Mouse (Mus musculus): ENCODE data around the gene Slc25a10. TPM values are rescaled to one million over a fixed set of nuclear protein-coding genes. Genes with fewer than 3 reads are reported as not detected.

Slc25a10 gene
- polyA plus RNA-seq, 1 experiment, result 47.3 TPM

DNA sequence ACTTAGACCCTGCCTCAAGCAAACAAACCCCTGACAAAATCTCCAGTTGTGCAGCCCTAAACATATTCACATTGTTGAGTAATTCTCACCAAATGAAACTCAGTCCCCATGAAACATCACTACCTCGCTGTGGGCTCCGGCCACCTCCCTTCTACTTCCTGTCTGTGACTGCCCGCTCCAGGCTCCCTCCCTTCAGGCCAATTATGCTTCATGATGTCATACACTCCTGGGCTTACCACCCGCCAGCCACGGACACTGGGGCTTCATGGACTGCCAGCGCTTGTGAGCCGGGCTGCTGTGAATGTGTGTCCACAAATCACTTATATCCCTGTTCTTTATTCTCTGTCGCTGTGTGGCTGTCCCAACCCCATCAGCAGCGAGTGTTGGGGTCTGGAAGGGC is 28.1 kb downstream of the Slc25a10 start:
- TF ChIP-seq GATA1 (IDR thresholded peaks at IDR 0.05; ENCODE audit: borderline replicate concordance, low read length) (no peak), FLI1 (IDR thresholded peaks at IDR 0.05; ENCODE audit: low read length) (no peak)
- H3K27me3 ChIP-seq (replicated peaks), result peaks cover 9% of the 10 kb centered on the region
- H3K4me1 ChIP-seq, result peaks cover 50% of the 10 kb centered on the region
- H3K4me3 ChIP-seq (replicated peaks), result peak overlapping the region; percentile 69
- peaks cover 2% of the 10 kb centered on the region for H3K36me3 ChIP-seq (replicated peaks; ENCODE audit: low read length)
- peaks cover 4% of the 10 kb centered on the region; the same call in 1 of the 2 replicates for H3K9me3 ChIP-seq

DNA sequence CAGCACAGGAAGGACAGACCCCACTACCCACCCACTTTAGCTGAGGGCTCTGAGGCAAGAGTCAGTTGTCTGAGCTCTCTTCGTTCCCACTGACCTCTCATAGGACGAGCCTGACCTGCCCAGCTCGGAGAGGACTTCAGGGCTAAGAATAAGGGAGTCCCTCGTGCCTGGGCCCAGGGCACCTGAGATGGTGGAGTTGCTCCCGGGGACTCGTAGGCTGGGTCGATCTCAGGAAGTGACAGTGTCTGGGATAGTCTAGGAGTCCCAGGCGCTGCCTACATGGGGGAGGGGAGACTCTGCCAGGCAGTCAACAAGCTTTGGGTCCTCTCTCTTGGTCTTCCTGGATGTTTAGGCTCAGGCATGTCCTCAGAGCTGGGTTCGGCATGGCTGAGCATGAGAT is 28.9 kb downstream of the Slc25a10 start:
- Histone ChIP-seq H3K36me3 (replicated peaks; ENCODE audit: low read length) (peaks cover 2% of the 10 kb centered on the region), H3K4me3 (replicated peaks) (no peak overlapping the region), H3K27me3 (replicated peaks) (peaks cover 12% of the 10 kb centered on the region), H3K9me3 (peaks cover 9% of the 10 kb centered on the region; the same call in 1 of the 2 replicates), H3K4me1 (peaks cover 50% of the 10 kb centered on the region)
- TF ChIP-seq GATA1 (IDR thresholded peaks at IDR 0.05; ENCODE audit: borderline replicate concordance, low read length) (no peak), FLI1 (IDR thresholded peaks at IDR 0.05; ENCODE audit: low read length) (no peak)

DNA sequence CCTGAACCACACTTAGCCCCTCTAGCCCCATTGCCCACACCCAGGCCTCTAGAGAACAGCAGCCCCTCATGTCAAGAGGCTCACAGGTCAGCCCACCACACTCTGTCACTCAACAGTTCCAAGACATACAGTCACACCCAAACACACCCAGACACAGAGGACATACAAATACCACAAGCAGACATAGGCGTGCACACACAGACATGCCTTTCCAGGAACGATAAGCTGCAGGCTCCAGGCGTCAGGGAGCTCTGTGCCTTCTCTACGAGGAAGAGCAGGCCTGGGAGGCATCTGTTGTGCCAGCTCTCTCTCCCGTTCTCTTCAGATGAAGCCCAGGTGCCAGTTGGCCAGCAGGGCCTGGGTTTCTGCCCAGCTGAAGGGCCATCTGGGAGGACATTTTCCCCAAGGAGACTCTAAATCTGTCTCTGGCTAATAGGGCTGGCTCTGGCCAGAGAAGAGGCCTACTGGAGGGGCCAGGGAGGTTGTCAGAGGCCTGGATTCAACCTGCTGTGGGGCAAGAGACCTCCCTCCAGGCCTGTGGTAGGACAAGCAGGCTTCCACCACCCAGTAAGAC is 29.4 kb downstream of the Slc25a10 start:
- peaks cover 44% of the 10 kb centered on the region for H3K4me1 ChIP-seq
- TF ChIP-seq FLI1 (IDR thresholded peaks at IDR 0.05; ENCODE audit: low read length) (no peak), GATA1 (IDR thresholded peaks at IDR 0.05; ENCODE audit: borderline replicate concordance, low read length) (no peak)
- H3K36me3 ChIP-seq (replicated peaks; ENCODE audit: low read length), result peaks cover 2% of the 10 kb centered on the region
- peaks cover 12% of the 10 kb centered on the region for H3K27me3 ChIP-seq (replicated peaks)
- peaks cover 9% of the 10 kb centered on the region; the same call in 1 of the 2 replicates for H3K9me3 ChIP-seq
- H3K4me3 ChIP-seq (replicated peaks), result no peak overlapping the region

DNA sequence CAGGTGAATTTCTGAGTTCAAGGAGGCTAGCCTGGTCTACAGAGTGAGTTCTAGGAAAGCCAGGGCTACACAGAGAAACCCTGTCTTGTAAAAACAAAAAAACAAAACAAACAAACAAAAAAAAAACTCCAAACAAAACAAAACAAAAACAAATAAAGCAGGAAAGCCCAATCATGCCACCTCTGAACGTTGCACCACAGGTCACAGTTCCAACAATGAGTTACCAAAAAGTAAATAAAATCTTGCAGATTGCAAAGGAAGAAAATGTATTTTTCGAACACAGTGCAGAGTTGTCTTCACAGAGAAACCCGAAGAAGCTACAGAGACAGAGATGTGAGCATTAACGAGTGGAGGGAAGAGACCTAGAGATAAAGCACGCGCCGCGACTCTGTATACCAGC is 30.9 kb downstream of the Slc25a10 start:
- peaks cover 41% of the 10 kb centered on the region for H3K4me1 ChIP-seq
- TF ChIP-seq GATA1 (IDR thresholded peaks at IDR 0.05; ENCODE audit: borderline replicate concordance, low read length) (no peak), FLI1 (IDR thresholded peaks at IDR 0.05; ENCODE audit: low read length) (no peak)
- peaks cover 9% of the 10 kb centered on the region; the same call in 1 of the 2 replicates for H3K9me3 ChIP-seq
- peaks cover 17% of the 10 kb centered on the region for H3K27me3 ChIP-seq (replicated peaks)
- H3K36me3 ChIP-seq (replicated peaks; ENCODE audit: low read length), result peaks cover 2% of the 10 kb centered on the region
- H3K4me3 ChIP-seq (replicated peaks), result no peak overlapping the region

DNA sequence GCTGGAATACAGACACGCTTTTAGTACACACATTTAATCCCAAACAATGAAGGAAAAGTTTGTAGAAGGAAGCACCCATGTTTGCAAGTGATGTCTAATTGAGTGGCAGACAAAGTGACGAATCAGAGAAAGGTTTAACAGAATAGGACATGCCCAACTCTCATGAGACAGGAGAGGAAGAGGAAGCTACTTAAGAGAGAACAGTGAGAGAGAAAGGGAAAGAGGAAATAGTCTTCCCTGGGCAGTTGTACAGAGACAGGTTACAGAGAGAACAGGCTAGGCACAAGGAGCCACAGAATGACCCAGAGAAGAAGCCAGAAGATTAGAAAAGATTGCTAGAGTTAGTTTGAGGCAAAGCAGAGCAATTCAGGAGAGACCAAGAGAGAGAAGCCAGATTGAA is 34.3 kb downstream of the Slc25a10 start:
- Histone ChIP-seq H3K27me3 (replicated peaks) (peaks cover 51% of the 10 kb centered on the region), H3K36me3 (replicated peaks; ENCODE audit: low read length) (peaks cover 2% of the 10 kb centered on the region), H3K4me1 (peaks cover 25% of the 10 kb centered on the region), H3K9me3 (peaks cover 9% of the 10 kb centered on the region; the same call in 1 of the 2 replicates), H3K4me3 (replicated peaks) (no peak overlapping the region)
- TF ChIP-seq FLI1 (IDR thresholded peaks at IDR 0.05; ENCODE audit: low read length) (no peak), GATA1 (IDR thresholded peaks at IDR 0.05; ENCODE audit: borderline replicate concordance, low read length) (no peak)

DNA sequence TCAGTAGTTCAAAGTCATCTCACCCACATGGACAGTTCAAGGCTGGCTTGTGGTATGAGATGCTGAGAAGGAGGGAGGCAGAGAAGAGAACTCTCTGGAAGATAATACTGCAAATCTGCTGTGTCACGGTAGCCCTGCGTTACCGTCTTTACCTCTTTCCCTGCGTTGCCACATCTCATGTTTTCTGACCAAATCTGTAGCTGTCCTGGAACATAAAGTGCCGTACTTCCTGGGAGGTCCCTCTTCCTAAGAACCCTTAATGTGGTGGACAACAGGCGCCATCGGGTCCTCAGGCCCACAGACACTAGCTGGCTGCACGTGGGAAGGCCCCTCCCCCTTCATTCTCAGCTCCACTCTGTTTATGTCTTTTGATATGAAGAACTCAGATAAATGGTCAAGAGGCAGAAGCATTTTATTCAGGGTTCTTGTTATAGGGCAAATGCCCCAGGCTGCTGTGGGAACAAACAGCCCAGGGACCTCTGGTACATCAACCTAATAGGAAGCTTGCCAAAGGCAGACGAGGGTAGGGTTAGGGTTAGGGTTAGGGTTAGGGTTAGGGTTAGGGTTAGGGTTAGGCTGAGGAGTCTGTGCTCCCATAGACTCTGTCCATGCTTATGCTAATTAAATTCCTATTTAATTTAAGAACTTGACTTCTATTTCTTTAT is 36.2 kb downstream of the Slc25a10 start:
- TF ChIP-seq GATA1 (IDR thresholded peaks at IDR 0.05; ENCODE audit: borderline replicate concordance, low read length), result no peak
- Histone ChIP-seq H3K4me3 (replicated peaks) (no peak overlapping the region), H3K27me3 (replicated peaks) (peaks cover 66% of the 10 kb centered on the region)

DNA sequence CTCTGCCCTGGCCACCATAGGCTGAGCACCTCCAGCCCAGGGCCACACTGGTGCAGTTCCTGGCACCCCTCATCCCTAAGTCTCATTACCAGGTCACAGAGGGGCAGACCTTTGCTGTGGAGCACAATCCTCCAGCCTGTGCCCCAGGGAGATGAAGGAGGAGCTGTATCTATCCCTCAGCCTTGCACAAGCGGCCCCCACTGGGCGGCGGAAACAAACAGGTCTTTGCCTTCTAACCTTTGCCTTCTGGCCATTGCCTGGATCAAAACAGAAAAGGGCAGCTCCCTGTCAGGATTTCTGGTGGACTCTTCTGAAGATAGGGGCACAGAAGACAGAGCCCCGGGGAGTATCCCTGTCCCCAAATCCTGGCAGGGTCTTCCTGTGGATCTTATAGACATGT is 37.3 kb downstream of the Slc25a10 start:
- Histone ChIP-seq H3K4me3 (replicated peaks) (no peak overlapping the region), H3K4me1 (peaks cover 31% of the 10 kb centered on the region), H3K9me3 (peaks cover 5% of the 10 kb centered on the region; the same call in 1 of the 2 replicates), H3K36me3 (replicated peaks; ENCODE audit: low read length) (no peaks in the 10 kb centered on the region), H3K27me3 (replicated peaks) (peaks cover 69% of the 10 kb centered on the region)
- TF ChIP-seq FLI1 (IDR thresholded peaks at IDR 0.05; ENCODE audit: low read length) (no peak), GATA1 (IDR thresholded peaks at IDR 0.05; ENCODE audit: borderline replicate concordance, low read length) (no peak)

More for the DNA sequence above, 36.2 kb downstream of the Slc25a10 start:
- no peaks in the 10 kb centered on the region for H3K36me3 ChIP-seq (replicated peaks; ENCODE audit: low read length)
- peaks cover 31% of the 10 kb centered on the region for H3K4me1 ChIP-seq
- peaks cover 5% of the 10 kb centered on the region; the same call in 1 of the 2 replicates for H3K9me3 ChIP-seq

DNA sequence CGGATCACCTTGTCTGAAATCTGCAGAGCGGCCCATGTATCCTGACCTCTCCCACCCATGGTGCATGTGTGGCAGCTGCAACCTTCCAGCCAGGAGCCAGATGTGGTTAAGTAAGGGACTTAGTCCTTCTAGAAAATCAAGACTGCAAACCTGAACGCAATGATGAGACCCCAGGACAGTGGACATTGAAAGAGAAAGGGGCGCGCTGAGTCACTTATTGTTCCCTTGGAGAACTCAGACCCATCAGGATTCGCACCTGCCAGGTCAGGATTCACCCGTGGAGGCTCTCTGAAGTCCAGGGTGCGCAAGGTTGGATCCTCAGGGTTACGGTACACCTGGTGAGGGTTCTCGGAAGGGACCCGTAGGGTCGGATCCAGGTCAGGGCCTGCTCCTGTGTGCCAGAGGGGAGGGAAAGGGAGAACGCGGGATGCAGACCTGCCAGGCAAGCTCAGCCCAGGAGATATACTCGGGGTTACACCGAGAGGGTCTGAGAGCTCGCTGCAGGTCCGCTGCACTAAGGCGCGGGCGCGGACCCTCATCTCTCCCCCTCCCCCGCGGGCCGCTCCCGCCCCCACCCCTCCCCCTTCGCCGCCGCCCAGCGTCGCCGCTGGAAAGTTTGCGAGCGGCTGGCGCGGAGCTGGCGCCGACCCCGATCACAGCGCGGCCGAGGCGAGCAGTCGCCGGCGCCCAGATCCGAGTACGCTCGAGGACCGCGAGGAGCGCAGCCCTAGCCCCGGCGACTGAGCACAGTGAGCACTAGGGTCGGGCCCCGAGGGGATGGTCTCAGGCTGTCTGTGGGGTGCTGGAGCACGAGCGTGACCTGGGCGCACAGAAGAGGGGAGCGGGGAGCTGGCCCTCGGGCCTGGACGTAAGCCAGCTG is 38.7 kb downstream of the Slc25a10 start, which contains the start of gene Gcgr:
Gene Gcgr, plus strand, starts transcription at position 615 of the 880 bp plus-strand sequence.
- H3K36me3 ChIP-seq (replicated peaks; ENCODE audit: low read length), result no peaks in the 10 kb centered on the region
- H3K4me3 ChIP-seq (replicated peaks), result peak within 1 kb of the TSS; percentile 89
- H3K27me3 ChIP-seq (replicated peaks), result peaks cover 82% of the 10 kb centered on the region
- peaks cover 2% of the 10 kb centered on the region; the same call in 1 of the 2 replicates for H3K9me3 ChIP-seq
- TF ChIP-seq GATA1 (IDR thresholded peaks at IDR 0.05; ENCODE audit: borderline replicate concordance, low read length) (no peak), FLI1 (IDR thresholded peaks at IDR 0.05; ENCODE audit: low read length) (no peak)
- peaks cover 38% of the 10 kb centered on the region for H3K4me1 ChIP-seq

DNA sequence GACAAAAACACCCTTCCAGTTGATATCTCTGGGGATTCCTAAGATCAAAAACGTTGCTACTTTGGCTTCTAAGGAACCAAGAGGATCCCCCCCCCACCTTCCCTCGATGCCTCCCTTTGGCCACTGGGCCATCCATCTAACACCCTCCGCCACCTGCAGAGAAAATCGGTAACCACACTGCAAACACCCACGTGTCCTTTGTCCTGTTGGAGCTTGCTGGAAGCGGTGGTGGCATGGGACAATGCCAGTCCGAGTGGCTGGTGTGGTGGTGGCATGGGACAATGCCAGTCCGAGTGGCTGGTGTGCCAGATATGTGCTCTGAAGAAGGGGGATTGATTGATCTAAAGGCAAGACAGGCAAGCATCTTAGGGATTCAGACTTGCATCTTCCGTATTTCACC is 40.0 kb downstream of the Slc25a10 start:
- Histone ChIP-seq H3K9me3 (no peaks in the 10 kb centered on the region), H3K4me3 (replicated peaks) (no peak overlapping the region), H3K27me3 (replicated peaks) (peaks cover 91% of the 10 kb centered on the region), H3K36me3 (replicated peaks; ENCODE audit: low read length) (no peaks in the 10 kb centered on the region), H3K4me1 (peaks cover 44% of the 10 kb centered on the region)
- TF ChIP-seq GATA1 (IDR thresholded peaks at IDR 0.05; ENCODE audit: borderline replicate concordance, low read length), result no peak
- no peak for TF ChIP-seq FLI1 (IDR thresholded peaks at IDR 0.05; ENCODE audit: low read length)
